Mouse (Mus musculus): ENCODE measurements around the gene Olfr374. TPM values are rescaled to one million over a fixed set of nuclear protein-coding genes. Genes with fewer than 3 reads are reported as not detected.

The Olfr374 gene
- polyA plus RNA-seq, 1 experiment from 2014 or later: 0.17 TPM

DNA sequence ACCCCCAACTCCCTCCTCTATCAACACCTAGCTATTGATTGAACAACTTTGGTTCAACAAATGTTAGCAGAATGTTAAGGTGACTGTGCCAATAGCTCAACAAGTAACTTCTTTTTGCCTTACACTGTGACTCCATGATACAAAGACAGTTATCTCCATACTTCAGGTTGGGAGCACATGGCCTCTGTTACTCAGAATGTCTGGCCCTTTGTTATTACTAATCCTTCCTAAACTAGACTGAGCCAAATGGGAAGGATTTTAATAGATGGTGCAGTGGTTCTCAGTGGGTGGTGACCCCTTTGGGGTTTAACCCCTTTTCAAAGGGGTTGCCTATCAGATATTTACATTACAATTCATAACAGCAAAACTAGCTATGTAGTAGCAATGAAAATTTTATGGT, 46.5 kb downstream of the Olfr374 start:
- H3K9ac ChIP-seq (ENCODE audit: low read depth, low read length): no peak overlapping the region
- no peak overlapping the region for H3K4me3 ChIP-seq (ENCODE audit: low read depth, low read length)
- no peak for DNase-seq (ENCODE audit: low spot score)
- H3K36me3 ChIP-seq (ENCODE audit: control insufficient read depth, insufficient read depth, low read length): peaks cover 58% of the 10 kb centered on the region
- H3K9me3 ChIP-seq (ENCODE audit: control insufficient read depth, low read length): no peaks in the 10 kb centered on the region
- no peak for ATAC-seq (ENCODE audit: low read depth)
- H3K4me2 ChIP-seq (ENCODE audit: low read depth, low read length): no peak overlapping the region
- H3K27ac ChIP-seq (replicated peaks; ENCODE audit: low read depth, low read length): no peak overlapping the region
- no peaks in the 10 kb centered on the region for H3K4me1 ChIP-seq (ENCODE audit: control insufficient read depth, insufficient read depth, low read length)
- no peaks in the 10 kb centered on the region for H3K27me3 ChIP-seq (replicated peaks; ENCODE audit: control insufficient read depth, insufficient read depth, low read length)

DNA sequence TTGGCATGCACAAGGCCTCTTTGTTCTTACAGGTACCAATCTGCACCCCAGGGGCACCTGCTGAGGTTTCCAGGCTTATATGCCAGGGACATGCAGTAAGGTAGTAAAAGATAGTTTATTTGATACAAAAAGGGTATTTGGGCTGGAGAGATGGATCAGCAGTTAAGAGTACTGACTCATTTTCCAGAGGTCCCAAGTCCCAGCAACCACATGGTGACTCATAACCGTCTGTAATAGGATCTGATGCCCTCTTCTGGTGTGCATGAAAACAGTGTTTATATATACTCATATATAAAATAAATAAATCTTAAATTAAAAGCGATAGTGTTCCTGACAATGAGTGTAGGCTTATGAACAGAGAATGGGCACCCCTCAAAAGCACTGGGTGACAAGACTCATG, 51.3 kb downstream of the Olfr374 start:
- Histone ChIP-seq H3K27ac (replicated peaks; ENCODE audit: low read depth, low read length) (no peak overlapping the region), H3K4me1 (ENCODE audit: control insufficient read depth, insufficient read depth, low read length) (peaks cover 20% of the 10 kb centered on the region), H3K4me2 (ENCODE audit: low read depth, low read length) (no peak overlapping the region), H3K9me3 (ENCODE audit: control insufficient read depth, low read length) (no peaks in the 10 kb centered on the region), H3K36me3 (ENCODE audit: control insufficient read depth, insufficient read depth, low read length) (peaks cover 15% of the 10 kb centered on the region), H3K4me3 (ENCODE audit: low read depth, low read length) (no peak overlapping the region), H3K27me3 (replicated peaks; ENCODE audit: control insufficient read depth, insufficient read depth, low read length) (no peaks in the 10 kb centered on the region), H3K9ac (ENCODE audit: low read depth, low read length) (no peak overlapping the region)
- 75% methylated on average over 2 of the region's 2 CpGs for WGBS
- DNase-seq (ENCODE audit: low spot score) (no peak), ATAC-seq (ENCODE audit: low read depth) (no peak)

- Histone ChIP-seq H3K9me3 (ENCODE audit: control insufficient read depth, low read length) (no peaks in the 10 kb centered on the region), H3K36me3 (ENCODE audit: control insufficient read depth, insufficient read depth, low read length) (peaks cover 8% of the 10 kb centered on the region), H3K4me2 (ENCODE audit: low read depth, low read length) (no peak overlapping the region), H3K27ac (replicated peaks; ENCODE audit: low read depth, low read length) (no peak overlapping the region), H3K9ac (ENCODE audit: low read depth, low read length) (no peak overlapping the region), H3K4me3 (ENCODE audit: low read depth, low read length) (no peak overlapping the region), H3K4me1 (ENCODE audit: control insufficient read depth, insufficient read depth, low read length) (peaks cover 20% of the 10 kb centered on the region), H3K27me3 (replicated peaks; ENCODE audit: control insufficient read depth, insufficient read depth, low read length) (no peaks in the 10 kb centered on the region)
- ATAC-seq (ENCODE audit: low read depth) (no peak), DNase-seq (ENCODE audit: low spot score) (no peak)
- WGBS: 76% methylated on average over 3 of the region's 3 CpGs
Observed at GRCm38 (mm10) chr8:72158726-72159125, 51.9 kb downstream of the Olfr374 start.

DNA sequence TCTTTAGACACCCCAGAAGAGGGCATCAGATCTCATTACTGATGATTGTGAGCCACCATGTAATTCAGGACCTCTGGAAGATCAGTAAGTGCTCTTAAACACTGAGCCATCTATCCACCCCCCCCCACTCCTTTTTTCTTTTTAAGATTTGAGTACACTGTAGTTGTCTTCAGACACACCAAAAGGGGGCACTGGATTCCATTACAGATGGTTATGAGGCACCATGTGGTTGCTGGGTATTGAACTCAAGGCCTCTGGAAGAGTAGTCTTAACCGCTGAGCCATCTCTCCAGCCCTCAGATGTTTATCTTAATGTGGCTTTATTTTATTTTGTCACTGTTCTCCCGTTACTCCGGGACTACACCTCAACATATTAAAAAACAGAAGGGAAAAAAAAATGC, 53.2 kb downstream of the Olfr374 start:
- Histone ChIP-seq H3K9ac (ENCODE audit: low read depth, low read length) (peak overlapping the region; percentile 59; the same call in 1 of the 2 replicates), H3K36me3 (ENCODE audit: control insufficient read depth, insufficient read depth, low read length) (0 out of 2 replicates have a peak, but pooled peaks cover 7% of the 10 kb centered on the region), H3K27me3 (replicated peaks; ENCODE audit: control insufficient read depth, insufficient read depth, low read length) (no peaks in the 10 kb centered on the region), H3K4me2 (ENCODE audit: low read depth, low read length) (peak overlapping the region; percentile 70), H3K4me3 (ENCODE audit: low read depth, low read length) (peak overlapping the region; percentile 44), H3K9me3 (ENCODE audit: control insufficient read depth, low read length) (no peaks in the 10 kb centered on the region), H3K4me1 (ENCODE audit: control insufficient read depth, insufficient read depth, low read length) (peaks cover 20% of the 10 kb centered on the region), H3K27ac (replicated peaks; ENCODE audit: low read depth, low read length) (no peak overlapping the region)
- DNase-seq (ENCODE audit: low spot score): no peak
- no peak for ATAC-seq (ENCODE audit: low read depth)
- WGBS: 72% methylated on average over 3 of the region's 3 CpGs

- under 1% methylated on average over 70 of the region's 82 CpGs for WGBS
- peak within 1 kb of the TSS; percentile 92 for H3K4me3 ChIP-seq (ENCODE audit: low read depth, low read length)
- ATAC-seq (ENCODE audit: low read depth) (peak; percentile 99), DNase-seq (ENCODE audit: low spot score) (peak; percentile 100)
- peaks cover 20% of the 10 kb centered on the region for H3K4me1 ChIP-seq (ENCODE audit: control insufficient read depth, insufficient read depth, low read length)
- H3K27ac ChIP-seq (replicated peaks; ENCODE audit: low read depth, low read length): peak within 1 kb of the TSS; percentile 77
- peak within 1 kb of the TSS; percentile 91 for H3K9ac ChIP-seq (ENCODE audit: low read depth, low read length)
- peak within 1 kb of the TSS; percentile 94 for H3K4me2 ChIP-seq (ENCODE audit: low read depth, low read length)
- no peaks in the 10 kb centered on the region for H3K27me3 ChIP-seq (replicated peaks; ENCODE audit: control insufficient read depth, insufficient read depth, low read length)
- no peaks in the 10 kb centered on the region for H3K9me3 ChIP-seq (ENCODE audit: control insufficient read depth, low read length)
- H3K36me3 ChIP-seq (ENCODE audit: control insufficient read depth, insufficient read depth, low read length): 0 out of 2 replicates have a peak, but pooled peaks cover 14% of the 10 kb centered on the region
Observed at GRCm38 (mm10) chr8:72160707-72161697, 54.2 kb downstream of the Olfr374 start, which contains the start of gene Rab8a. Gene Rab8a, plus strand, starts transcription at chr8:72161200.

DNA sequence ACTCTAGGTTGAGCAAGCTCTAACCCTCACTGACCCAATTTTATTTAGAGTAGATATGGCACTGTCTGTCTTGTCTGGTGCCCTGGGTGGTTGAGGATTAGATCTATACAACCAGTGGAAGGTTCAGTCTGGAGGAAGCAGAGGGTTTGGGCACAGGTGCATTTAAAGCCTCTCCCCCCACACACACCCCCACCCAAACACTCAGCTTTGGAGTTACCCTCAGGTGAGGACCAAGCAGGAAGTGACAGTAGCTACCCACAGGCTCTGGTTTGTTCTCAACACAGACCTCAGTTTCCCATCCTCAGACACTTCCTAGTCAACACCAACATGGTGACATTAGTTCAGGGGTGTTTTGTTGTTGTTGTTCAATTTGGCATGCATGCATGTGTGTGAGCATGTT, 56.0 kb downstream of the Olfr374 start:
- Histone ChIP-seq H3K36me3 (ENCODE audit: control insufficient read depth, insufficient read depth, low read length) (0 out of 2 replicates have a peak, but pooled peaks cover 14% of the 10 kb centered on the region), H3K4me3 (ENCODE audit: low read depth, low read length) (no peak overlapping the region), H3K9ac (ENCODE audit: low read depth, low read length) (no peak overlapping the region), H3K9me3 (ENCODE audit: control insufficient read depth, low read length) (no peaks in the 10 kb centered on the region), H3K4me2 (ENCODE audit: low read depth, low read length) (no peak overlapping the region), H3K27me3 (replicated peaks; ENCODE audit: control insufficient read depth, insufficient read depth, low read length) (no peaks in the 10 kb centered on the region), H3K4me1 (ENCODE audit: control insufficient read depth, insufficient read depth, low read length) (peaks cover 20% of the 10 kb centered on the region), H3K27ac (replicated peaks; ENCODE audit: low read depth, low read length) (no peak overlapping the region)
- no peak for DNase-seq (ENCODE audit: low spot score)
- ATAC-seq (ENCODE audit: low read depth): no peak

Other genes with a start within 250 kb of the Olfr374 start
- 7.1 and 7.9 TPM in 2 replicates for gene Zfp709, start 225.0 kb upstream of the Olfr374 start, polyA plus RNA-seq (2014; fragmentation: Nextera tagmentation; extraction: Ambion mirVana)
- 3.9 and 5.1 TPM in 2 replicates for gene Zfp882, start 198.4 kb upstream of the Olfr374 start, polyA plus RNA-seq (2014; fragmentation: Nextera tagmentation; extraction: Ambion mirVana)
- 18.7 and 20.6 TPM in 2 replicates for gene Zfp617, start 198.4 kb upstream of the Olfr374 start, polyA plus RNA-seq (2014; fragmentation: Nextera tagmentation; extraction: Ambion mirVana)
- 16.2 and 16.7 TPM in 2 replicates for gene Zfp961, start 156.0 kb upstream of the Olfr374 start, polyA plus RNA-seq (2014; fragmentation: Nextera tagmentation; extraction: Ambion mirVana)
- gene Cyp4f18, start 97.4 kb upstream of the Olfr374 start, polyA plus RNA-seq (2014; fragmentation: Nextera tagmentation; extraction: Ambion mirVana): 1.0 and 1.7 TPM in 2 replicates
- gene Olfr372, start 65.8 kb upstream of the Olfr374 start, polyA plus RNA-seq (2014; fragmentation: Nextera tagmentation; extraction: Ambion mirVana): not detected in 2 replicates
- not detected in 2 replicates for gene Olfr373, start 23.9 kb upstream of the Olfr374 start, polyA plus RNA-seq (2014; fragmentation: Nextera tagmentation; extraction: Ambion mirVana)
- 572 and 613 TPM in 2 replicates for gene Tpm4, start 27.9 kb downstream of the Olfr374 start, polyA plus RNA-seq (2014; fragmentation: Nextera tagmentation; extraction: Ambion mirVana)
- 75.2 and 85.1 TPM in 2 replicates for gene Rab8a, start 54.2 kb downstream of the Olfr374 start, polyA plus RNA-seq (2014; fragmentation: Nextera tagmentation; extraction: Ambion mirVana)
- gene Hsh2d, start 82.6 kb downstream of the Olfr374 start, polyA plus RNA-seq (2014; fragmentation: Nextera tagmentation; extraction: Ambion mirVana): 0.08 TPM in 1 of 2 replicates, not detected in the other
- gene Cib3, start 105.8 kb downstream of the Olfr374 start, polyA plus RNA-seq (2014; fragmentation: Nextera tagmentation; extraction: Ambion mirVana): 0.39 TPM in 1 of 2 replicates, not detected in the other
- not detected in 2 replicates for gene Gm11034, start 106.6 kb downstream of the Olfr374 start, polyA plus RNA-seq (2014; fragmentation: Nextera tagmentation; extraction: Ambion mirVana)
- 57.6 and 59.0 TPM in 2 replicates for gene Fam32a, start 112.7 kb downstream of the Olfr374 start, polyA plus RNA-seq (2014; fragmentation: Nextera tagmentation; extraction: Ambion mirVana)
- 85.2 and 107 TPM in 2 replicates for gene Ap1m1, start 133.0 kb downstream of the Olfr374 start, polyA plus RNA-seq (2014; fragmentation: Nextera tagmentation; extraction: Ambion mirVana)
- gene Gm10282, start 198.2 kb downstream of the Olfr374 start, polyA plus RNA-seq (2014; fragmentation: Nextera tagmentation; extraction: Ambion mirVana): 23.1 and 26.5 TPM in 2 replicates
- gene Klf2, start 212.0 kb downstream of the Olfr374 start, polyA plus RNA-seq (2014; fragmentation: Nextera tagmentation; extraction: Ambion mirVana): 19.9 and 22.1 TPM in 2 replicates